Mouse (Mus musculus) liver, adult 2 months (tissue): ENCODE measurements around the gene Fam149b.

Experiments used
- CTCF ChIP-seq: fragments of 200-500 bp; IDR thresholded peaks from 2 replicates; pipeline ENCODE4 v1.5.1; 2011; ENCODE audit warnings: low read depth, low read length, control low read depth
- POLR2A ChIP-seq: fragments of 200-500 bp; IDR thresholded peaks from 2 replicates; pipeline ENCODE4 v1.6.1; 2011; ENCODE audit warnings: low read length, control low read depth; ENCODE audit not compliant: insufficient read depth; ENCODE audit errors: extremely low read depth

DNA sequence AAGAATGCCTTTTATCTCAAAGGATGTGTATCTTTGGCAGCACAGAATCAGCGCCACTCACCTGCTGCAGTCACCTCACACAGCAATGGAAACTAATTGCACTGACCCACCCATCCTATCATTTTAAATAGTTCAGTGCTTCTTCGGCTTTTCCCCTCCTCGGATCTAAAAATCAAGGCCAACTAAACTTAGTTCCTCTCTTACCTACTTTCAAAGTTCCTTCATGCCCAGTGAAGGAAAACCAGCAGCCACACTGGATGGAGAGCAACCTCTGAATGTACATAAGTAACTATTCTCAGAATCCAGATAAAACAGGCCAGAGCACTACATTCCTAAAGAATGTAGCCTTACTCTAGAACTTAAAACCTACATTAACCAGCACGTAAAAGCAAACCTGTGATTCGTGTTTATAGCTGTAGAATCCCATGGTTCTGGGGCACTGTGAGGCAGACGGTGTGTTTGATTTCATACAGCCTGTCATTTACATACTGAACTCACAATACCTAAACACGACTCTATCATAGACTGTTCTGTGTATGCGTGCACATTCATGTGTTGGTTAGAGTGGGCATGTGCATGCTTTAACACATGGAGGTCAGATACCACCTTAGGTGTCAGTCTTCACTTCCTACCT, 41.6 kb downstream of the Fam149b start:
- TF ChIP-seq CTCF (no peak), POLR2A (no peak)
